ENCODE assay signal across 25 mouse cellular contexts in genomic region chr11:68452740-68453139, GRCm38 (mm10). TPM values are rescaled to one million over a fixed set of nuclear protein-coding genes. Genes with fewer than 3 reads are reported as not detected.
A peak's percentile ranks its signal among the peaks of the same experiment; 100 is the strongest.
DNase-seq lines count a peak whose midpoint lies in the region; ATAC-seq and TF ChIP-seq lines count a peak whose summit lies in the region.
"Had no signal": no experiment of that assay in that cellular context is flagged by ENCODE, and none has a peak within 500 bp of the region (broad histone marks: within the 10 kb centered on the region; RNA-seq: fewer than 3 reads in every experiment).

No protein-coding gene starts in this region.

- TF ChIP-seq POLR2A in spleen, adult 2 months (IDR thresholded peaks at IDR 0.05; ENCODE audit: low read depth, low read length), result no peak
- no peak for TF ChIP-seq POLR2A in CH12.LX (IDR thresholded peaks at IDR 0.05; ENCODE audit: low read depth, low read length)

- H3K4me3 ChIP-seq in spleen, adult 2 months (ENCODE audit: extremely low read depth, insufficient read depth, insufficient read length), result peak overlapping the region; percentile 2; the same call in 1 of the 2 replicates
- no peak overlapping the region for H3K4me3 ChIP-seq in CH12.LX (replicated peaks in 1 of 3; ENCODE audit: low read depth in 2 of 3, low read length in 2 of 3, poor library complexity in 1 of 3)
- H3K4me3 ChIP-seq in intestine, embryonic 15.5 days (replicated peaks), result no peak overlapping the region
- H3K4me3 ChIP-seq: embryonic facial prominence, embryonic 13.5 days; forebrain, embryonic 12.5 days; heart, adult 2 months; heart, embryonic 15.5 days had no signal

- no peak for DNase-seq in spleen, adult 2 months (ENCODE audit: low read depth in 1 of 2, low spot score in 2 of 2)
- DNase-seq in spleen, adult 12 weeks (ENCODE audit: low spot score), result no peak
- DNase-seq in A20 (ENCODE audit: low read depth, low spot score) (peak; percentile 50), CH12.LX (ENCODE audit: extremely low read depth) (peak; percentile 89)
- no peak for DNase-seq in layer of hippocampus, postnatal 25 days (ENCODE audit: extremely low spot score in 1 of 2, low spot score in 1 of 2)
- no peak for DNase-seq in gastrocnemius, postnatal 10 days
- DNase-seq: adrenal gland, adult 2 months; adrenal gland, postnatal 25 days; cerebellum, adult 18-20 months; cerebellum, adult 9-11 months; cerebellum, postnatal 36 days; gastrocnemius, postnatal 14 days; heart, adult 2 months; heart, postnatal 14 days had no signal

- no peaks in the 10 kb centered on the region; the same call in 1 of the 2 replicates for H3K36me3 ChIP-seq in spleen, adult 2 months (ENCODE audit: control insufficient read depth, insufficient read depth, low read length)
- peaks cover 0 to 34% of the 10 kb centered on the region in 2 experiments for H3K36me3 ChIP-seq in CH12.LX (replicated peaks in 1 of 2; ENCODE audit: control insufficient read depth in 1 of 2, insufficient read depth in 1 of 2, low read length in 1 of 2)
- H3K36me3 ChIP-seq in intestine, embryonic 15.5 days, result no peaks in the 10 kb centered on the region
- H3K36me3 ChIP-seq: embryonic facial prominence, embryonic 13.5 days; forebrain, embryonic 12.5 days; heart, embryonic 15.5 days had no signal

- H3K4me2 ChIP-seq in CH12.LX (ENCODE audit: insufficient read depth, low read depth, poor library complexity, severe bottlenecking), result no peak overlapping the region
- no peak overlapping the region for H3K4me2 ChIP-seq in intestine, embryonic 15.5 days (replicated peaks)
- H3K4me2 ChIP-seq: embryonic facial prominence, embryonic 13.5 days; forebrain, embryonic 12.5 days; heart, embryonic 11.5 days; heart, embryonic 15.5 days; hindbrain, embryonic 14.5 days had no signal

- peak; percentile 100 for TF ChIP-seq EP300 in CH12.LX (IDR thresholded peaks at IDR 0.05; ENCODE audit: low read length)

- H3K9me3 ChIP-seq in CH12.LX (replicated peaks; ENCODE audit: low read length), result peaks cover 22% of the 10 kb centered on the region
- H3K9me3 ChIP-seq in intestine, embryonic 15.5 days, result no peaks in the 10 kb centered on the region
- H3K9me3 ChIP-seq: embryonic facial prominence, embryonic 13.5 days; forebrain, embryonic 12.5 days; heart, embryonic 15.5 days had no signal

- peak overlapping the region; percentile 62; the same call in 1 of the 2 replicates for H3K27ac ChIP-seq in spleen, adult 2 months (ENCODE audit: insufficient read depth, low read length)
- H3K27ac ChIP-seq in CH12.LX (ENCODE audit: insufficient read depth, low read depth), result no peak overlapping the region
- no peak overlapping the region for H3K27ac ChIP-seq in intestine, embryonic 15.5 days
- H3K27ac ChIP-seq: embryonic facial prominence, embryonic 13.5 days; forebrain, embryonic 12.5 days; heart, adult 2 months; heart, embryonic 15.5 days; hindbrain, embryonic 14.5 days had no signal

- in situ Hi-C loops in CH12.LX (cut with MboI; ENCODE audit: low pct_ligation_motif_present, low pct_unique_long_range_greater_than_20kb, low sequenced_read_pairs), result no loop called here

- no peaks in the 10 kb centered on the region for H3K79me2 ChIP-seq in CH12.LX (replicated peaks; ENCODE audit: control insufficient read depth, extremely low read depth, insufficient read depth, poor library complexity, severe bottlenecking)

- H3K4me1 ChIP-seq in spleen, adult 2 months (ENCODE audit: control insufficient read depth, insufficient read depth, insufficient read length), result peaks cover 17% of the 10 kb centered on the region
- peaks cover 35 to 59% of the 10 kb centered on the region in 2 experiments for H3K4me1 ChIP-seq in CH12.LX (ENCODE audit: control insufficient read depth in 1 of 2, insufficient read depth in 2 of 2)
- 0 out of 2 replicates have a peak, but pooled peaks cover 3% of the 10 kb centered on the region for H3K4me1 ChIP-seq in intestine, embryonic 15.5 days (replicated peaks)

- H3K27me3 ChIP-seq in spleen, adult 2 months (ENCODE audit: control insufficient read depth, insufficient read depth, low read length), result no peaks in the 10 kb centered on the region
- no peaks in the 10 kb centered on the region for H3K27me3 ChIP-seq in CH12.LX (replicated peaks)
- H3K27me3 ChIP-seq in intestine, embryonic 15.5 days (replicated peaks), result no peaks in the 10 kb centered on the region
- H3K27me3 ChIP-seq: embryonic facial prominence, embryonic 13.5 days; forebrain, embryonic 12.5 days; heart, embryonic 15.5 days had no signal

- WGBS in spleen, adult 2 months, result 76% methylated on average over 8 of the region's 8 CpGs
- WGBS in intestine, embryonic 15.5 days, result 90% methylated on average over 8 of the region's 8 CpGs

- no peak for TF ChIP-seq CTCF in spleen, adult 2 months (IDR thresholded peaks at IDR 0.05; ENCODE audit: extremely low read depth, insufficient read depth, insufficient read length, insufficient replicate concordance)
- TF ChIP-seq CTCF in CH12.LX (conservative IDR thresholded peaks at IDR 0.05 in 1 of 2, IDR thresholded peaks at IDR 0.05 in 1 of 2; ENCODE audit: low read depth in 2 of 2, low read length in 2 of 2), result no peak

- dilution Hi-C loops in CH12.LX (cut with MboI; ENCODE audit: extremely low pct_ligation_motif_present, extremely low pct_unique_long_range_greater_than_20kb, low sequenced_read_pairs), result no loop called here

- TF ChIP-seq RAD21 in CH12.LX (IDR thresholded peaks at IDR 0.05; ENCODE audit: low read depth, low read length), result no peak; the same call in none of the 2 replicates

- no peak overlapping the region for H3K9ac ChIP-seq in CH12.LX (ENCODE audit: insufficient read depth, low read depth)
- H3K9ac ChIP-seq in intestine, embryonic 15.5 days, result no peak overlapping the region
- H3K9ac ChIP-seq: embryonic facial prominence, embryonic 13.5 days; forebrain, embryonic 12.5 days; heart, embryonic 15.5 days; hindbrain, embryonic 14.5 days had no signal

- peak; percentile 42 for ATAC-seq in inflammation-experienced regulatory T-cells, adult 6 months
- ATAC-seq in intestine, embryonic 15.5 days, result no peak
- ATAC-seq: forebrain, embryonic 16.5 days had no signal

TF ChIP-seq in CH12.LX, 34 proteins besides CTCF, POLR2A, EP300 and RAD21 (continues in another document):
- TF ChIP-seq CHD1 (IDR thresholded peaks at IDR 0.05; ENCODE audit: low read depth, low read length), result no peak
- no peak for TF ChIP-seq POLR2AphosphoS2 (IDR thresholded peaks at IDR 0.05; ENCODE audit: low read depth, low read length)
- TF ChIP-seq USF2 (conservative IDR thresholded peaks at IDR 0.05; ENCODE audit: low read depth, low read length), result no peak
- peak; percentile 81 for TF ChIP-seq CHD2 (IDR thresholded peaks at IDR 0.05; ENCODE audit: low read length)
- peak; percentile 92 for TF ChIP-seq MEF2A (IDR thresholded peaks at IDR 0.05; ENCODE audit: borderline replicate concordance, low read depth, low read length)
- TF ChIP-seq MAFK (IDR thresholded peaks at IDR 0.05; ENCODE audit: insufficient replicate concordance, low read length), result peak; percentile 76
- peak; percentile 97 for TF ChIP-seq JUND (conservative IDR thresholded peaks at IDR 0.05; ENCODE audit: low read depth, low read length)
- TF ChIP-seq HCFC1 (IDR thresholded peaks at IDR 0.05; ENCODE audit: low read depth, low read length), result peak; percentile 13; the same call in 1 of the 2 replicates
- TF ChIP-seq KAT2A (IDR thresholded peaks at IDR 0.05; ENCODE audit: insufficient replicate concordance, low read length), result no peak
- peak; percentile 66; the same call in 1 of the 2 replicates for TF ChIP-seq SIN3A (IDR thresholded peaks at IDR 0.05; ENCODE audit: low read length)
- TF ChIP-seq IRF4 (IDR thresholded peaks at IDR 0.05; ENCODE audit: low read depth, low read length), result peak; percentile 98
- peak; percentile 87; the same call in 1 of the 2 replicates for TF ChIP-seq MYC (IDR thresholded peaks at IDR 0.05; ENCODE audit: low read depth, low read length)
- 0 out of 2 replicates have a peak, but pooled peaks have one; percentile 11 for TF ChIP-seq ELF1 (IDR thresholded peaks at IDR 0.05; ENCODE audit: low read depth, low read length)
- 0 out of 2 replicates have a peak, but pooled peaks have one; percentile 51 for TF ChIP-seq E2F4 (IDR thresholded peaks at IDR 0.05; ENCODE audit: insufficient replicate concordance, low read depth, low read length)
- 0 out of 2 replicates have a peak, but pooled peaks have one; percentile 20 for TF ChIP-seq NRF1 (IDR thresholded peaks at IDR 0.05; ENCODE audit: low read depth, low read length)
- TF ChIP-seq TCF12 (IDR thresholded peaks at IDR 0.05; ENCODE audit: low read depth, low read length), result peak; percentile 100
- TF ChIP-seq BHLHE40 (IDR thresholded peaks at IDR 0.05; ENCODE audit: low read depth, low read length), result peak; percentile 94

RNA-seq across cellular contexts. Expression of gene Pik3r5, which starts 20.8 kb away (rescaled TPM):
- 34.7 and 37.3 TPM in 2 replicates for polyA plus RNA-seq in spleen, adult 2 months (2012; rRNA removed)
- total RNA-seq in CH12.LX (2012; rRNA removed), result 5.7 and 8.3 TPM in 2 replicates
- 2.9 and 3.5 TPM in 2 replicates for total RNA-seq in CH12.LX (2014; rRNA removed)
- polyA plus RNA-seq in CH12.LX (2012; ENCODE audit: insufficient read length, low read depth), result 7.3 and 9.4 TPM in 2 replicates
- polyA plus RNA-seq in inflammation-experienced regulatory T-cells, adult 6 months (2017; shearing (Covaris generic)), result 10 to 100 TPM; 18.4 to 24.9 (median 20.6) TPM
- 1 to 10 TPM; 1.7 to 2.1 TPM for total RNA-seq in layer of hippocampus, postnatal 25 days (2021)
- total RNA-seq in gastrocnemius, postnatal 10 days (2021), result under 1 TPM; 0.52 to 0.54 TPM
- 0.49 and 0.56 TPM in 2 replicates for polyA plus RNA-seq in intestine, embryonic 15.5 days (2015; fragmentation: Nextera tagmentation; extraction: Ambion mirVana)

RNA-seq across cellular contexts. Expression of gene Pik3r6, which starts 50.1 kb away (rescaled TPM):
- 4.0 and 4.6 TPM in 2 replicates for polyA plus RNA-seq in spleen, adult 2 months (2012; rRNA removed)
- 88.4 and 102 TPM in 2 replicates for total RNA-seq in CH12.LX (2012; rRNA removed)
- total RNA-seq in CH12.LX (2014; rRNA removed), result 80.9 and 82.9 TPM in 2 replicates
- polyA plus RNA-seq in CH12.LX (2012; ENCODE audit: insufficient read length, low read depth), result 90.2 and 95.9 TPM in 2 replicates
- polyA plus RNA-seq in inflammation-experienced regulatory T-cells, adult 6 months (2017; shearing (Covaris generic)), result not detected
- 1 to 10 TPM; 1.6 to 2.0 TPM for total RNA-seq in layer of hippocampus, postnatal 25 days (2021)
- total RNA-seq in gastrocnemius, postnatal 10 days (2021), result 1 to 10 TPM; 3.0 to 3.1 TPM
- 2.1 and 2.4 TPM in 2 replicates for polyA plus RNA-seq in intestine, embryonic 15.5 days (2015; fragmentation: Nextera tagmentation; extraction: Ambion mirVana)
- polyA plus RNA-seq: C2C12 had no signal

RNA-seq across cellular contexts. Expression of gene Ntn1, which starts 52.1 kb away (rescaled TPM):
- polyA plus RNA-seq in spleen, adult 2 months (2012; rRNA removed), result 3.8 and 5.5 TPM in 2 replicates
- total RNA-seq in CH12.LX (2012; rRNA removed), result 0.38 and 0.59 TPM in 2 replicates
- 0.47 and 0.54 TPM in 2 replicates for total RNA-seq in CH12.LX (2014; rRNA removed)
- 0.78 and 1.2 TPM in 2 replicates for polyA plus RNA-seq in CH12.LX (2012; ENCODE audit: insufficient read length, low read depth)
- under 1 TPM; 0.13 to 0.31 (median 0.18) TPM for polyA plus RNA-seq in inflammation-experienced regulatory T-cells, adult 6 months (2017; shearing (Covaris generic))
- 1 to 10 TPM; 7.4 to 7.5 TPM for total RNA-seq in layer of hippocampus, postnatal 25 days (2021)
- total RNA-seq in gastrocnemius, postnatal 10 days (2021), result 10 to 100 TPM; 12.2 to 14.4 TPM
- polyA plus RNA-seq in intestine, embryonic 15.5 days (2015; fragmentation: Nextera tagmentation; extraction: Ambion mirVana), result 9.1 and 9.4 TPM in 2 replicates
- total RNA-seq: hematopoietic stem cell, adult 5-6 weeks; MEL had no signal

Comparison
In these comparisons a context has a peak if more than half of its experiments do, and no peak if none do; other contexts are left out.
1. DNase-seq: peak in A20 (single experiment) and CH12.LX (single experiment); none in spleen, adult 2 months (0 of 2), spleen, adult 12 weeks (single experiment), layer of hippocampus, postnatal 25 days (0 of 2) and gastrocnemius, postnatal 10 days (single experiment).
2. RNA of gene Pik3r6, which starts 50.1 kb away (polyA plus RNA-seq): 90.2 to 95.9 TPM in CH12.LX; 4.0 to 4.6 TPM in spleen, adult 2 months, 2.1 to 2.4 TPM in intestine, embryonic 15.5 days and not detected in inflammation-experienced regulatory T-cells, adult 6 months; every median in the first group is over 10 times any median in the second.